Mouse (Mus musculus) right cerebral cortex, postnatal 4 days (tissue): ENCODE measurements around the gene Capns1.
"Not testable (repeated sequence)": the region's sequence is repeated elsewhere in the genome, so short reads cannot be mapped to it uniquely, and the experiment has no call there.

Experiments
- DNase-seq: peaks from one replicate; pipeline ENCODE4 v3.0.0-alpha.2; 2022

The Capns1 gene

GRCm38 (mm10) chr7:30200661-30201060, 2.0 kb upstream of the Capns1 start:
- DNase-seq: not testable (repeated sequence)

GRCm38 (mm10) chr7:30200200-30200599, 1.6 kb upstream of the Capns1 start:
- DNase-seq: no peak

- no peak for DNase-seq
Observed at GRCm38 (mm10) chr7:30199498-30200139, 1.0 kb upstream of the Capns1 start.

- no peak for DNase-seq
Observed at GRCm38 (mm10) chr7:30197592-30198129, 950 bp downstream of the Capns1 start.

DNA sequence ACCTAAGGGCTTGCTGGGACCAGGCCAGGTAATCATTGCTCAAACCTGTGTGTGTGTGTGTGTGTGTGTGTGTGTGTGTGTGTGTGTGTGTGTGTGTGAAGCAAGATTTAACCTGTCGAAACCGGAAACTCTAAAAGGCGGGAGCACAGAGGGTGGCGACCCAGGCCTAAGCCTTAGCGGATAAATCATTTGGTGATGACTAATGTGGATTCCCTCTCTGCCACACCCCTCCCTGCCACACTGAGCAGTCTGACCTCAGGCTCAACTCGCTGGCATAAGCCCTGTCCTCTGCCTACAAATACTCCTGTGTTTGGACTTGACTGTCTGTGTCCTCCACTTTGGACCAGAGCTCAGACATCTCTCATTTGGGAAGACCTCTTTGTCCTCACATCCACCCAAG, 2.4 kb downstream of the Capns1 start:
- DNase-seq: no peak

DNA sequence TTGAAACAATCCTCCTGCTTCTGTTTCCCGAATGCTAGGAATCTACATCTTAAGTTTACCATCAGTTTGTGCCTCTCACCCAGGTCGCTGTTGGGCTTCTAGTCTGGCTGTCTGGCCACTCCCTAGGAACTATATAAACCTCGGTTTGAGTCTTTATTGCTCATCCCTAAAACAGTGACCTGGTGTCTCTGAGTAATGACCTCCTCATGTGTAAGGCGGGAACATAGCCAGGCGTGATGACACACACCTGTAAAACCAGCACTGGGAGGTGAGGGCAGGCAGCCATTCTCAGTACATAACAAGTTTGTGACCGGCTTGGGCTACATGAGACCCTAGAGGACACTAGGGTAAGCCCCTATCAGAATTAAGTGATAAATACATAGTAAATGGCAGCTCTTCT, 3.1 kb downstream of the Capns1 start:
- no peak for DNase-seq

DNA sequence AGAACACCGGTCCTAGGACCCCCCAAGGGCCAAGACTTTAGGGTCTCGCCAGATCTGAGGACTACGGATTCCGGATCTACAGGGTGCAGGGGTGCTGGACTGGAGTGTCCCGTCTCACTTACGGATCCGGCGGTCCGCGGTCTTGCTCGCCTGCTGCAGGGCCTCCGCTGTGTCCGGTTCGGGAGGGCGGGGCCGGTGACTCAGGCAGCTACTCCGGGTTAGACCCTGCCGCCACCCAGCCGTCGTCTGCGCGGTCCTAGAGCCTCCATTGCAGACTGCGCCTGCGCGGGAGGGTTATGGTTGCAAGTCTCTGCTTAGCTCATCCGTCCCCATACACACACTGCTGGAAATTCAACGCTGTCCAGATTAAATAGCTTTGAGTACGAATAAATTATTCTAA, 3.7 kb downstream of the Capns1 start:
- DNase-seq: peak; percentile 97

- peak; percentile 67 for DNase-seq
Observed at GRCm38 (mm10) chr7:30194101-30194831, 4.3 kb downstream of the Capns1 start.

GRCm38 (mm10) chr7:30193581-30194100, 5.0 kb downstream of the Capns1 start:
- peak; percentile 71 for DNase-seq

DNA sequence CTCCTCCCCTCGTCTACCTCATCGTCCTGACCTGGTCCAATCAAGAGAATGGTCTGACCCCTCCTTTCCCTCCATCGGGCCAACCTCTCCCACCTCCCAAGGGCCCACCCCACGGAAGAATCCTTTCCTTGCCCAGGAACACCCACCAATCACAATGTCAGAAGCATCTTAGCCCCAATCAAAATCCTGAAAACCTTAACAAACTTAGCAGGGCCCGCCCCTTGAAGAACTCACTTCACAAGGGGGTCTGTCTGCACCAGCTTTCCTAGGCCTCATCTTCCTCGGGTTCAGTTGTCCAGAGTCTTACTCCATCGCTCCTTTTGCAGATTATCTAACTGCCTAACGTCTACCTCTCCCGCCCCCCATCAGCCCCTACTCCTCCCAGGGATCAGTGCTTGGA, 5.6 kb downstream of the Capns1 start:
- no peak for DNase-seq

GRCm38 (mm10) chr7:30192088-30192487, 6.5 kb downstream of the Capns1 start:
- no peak for DNase-seq

DNA sequence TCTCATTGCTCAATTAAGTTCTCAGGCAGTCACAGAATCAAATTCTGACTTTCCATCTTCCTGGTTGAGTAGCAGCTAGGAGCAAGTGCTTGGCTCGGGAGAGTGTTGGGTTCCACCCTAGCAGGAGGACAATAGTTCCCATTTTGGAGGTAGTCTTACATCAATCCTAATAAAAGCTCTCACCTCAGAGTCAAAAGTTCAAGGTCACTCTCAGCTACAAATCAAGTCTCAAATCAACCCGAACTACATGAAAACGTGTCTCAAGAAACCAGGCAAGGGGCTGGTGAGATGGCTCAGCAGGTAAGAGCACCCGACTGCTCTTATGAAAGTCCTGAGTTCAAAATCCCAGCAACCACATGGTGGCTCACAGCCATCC, 9.5 kb downstream of the Capns1 start:
- no peak for DNase-seq

DNA sequence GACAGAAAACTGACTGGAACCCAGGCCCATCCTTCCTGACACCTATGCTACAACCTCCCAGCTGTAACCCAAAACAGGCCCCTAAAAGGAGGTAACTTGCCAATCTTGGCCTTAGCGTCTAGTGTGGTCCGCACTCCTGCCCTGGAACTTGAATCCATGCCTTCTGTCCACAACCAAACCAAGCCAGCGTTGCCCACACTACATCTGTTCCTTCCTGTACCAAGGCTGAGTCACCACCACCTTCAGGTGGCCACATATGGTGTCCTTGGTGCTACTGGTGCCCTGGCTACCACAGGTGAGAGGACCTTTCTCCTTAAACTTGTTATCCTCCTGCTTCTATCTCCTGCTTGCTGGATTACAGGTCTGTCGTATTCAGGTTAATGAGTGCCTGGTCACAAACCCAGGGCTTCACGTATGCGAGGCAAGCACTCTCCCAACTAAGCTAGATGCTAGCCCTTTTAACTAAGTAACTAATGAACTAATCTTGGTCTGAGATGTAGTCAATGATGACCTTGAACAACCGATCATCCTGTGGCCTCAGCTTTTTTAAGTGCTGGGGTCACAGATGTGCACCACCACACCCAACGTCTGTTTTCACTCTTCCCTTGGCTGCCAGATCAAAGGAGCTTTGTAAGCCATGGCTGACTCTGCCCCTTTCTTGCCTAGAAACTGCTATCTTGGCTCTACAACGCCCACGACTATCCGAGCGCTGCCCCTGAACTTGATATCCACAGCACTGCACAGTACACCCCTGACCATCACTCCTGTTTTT, 10.1 kb downstream of the Capns1 start:
- no peak for DNase-seq

GRCm38 (mm10) chr7:30184641-30185348, 13.8 kb downstream of the Capns1 start:
- no peak for DNase-seq

DNA sequence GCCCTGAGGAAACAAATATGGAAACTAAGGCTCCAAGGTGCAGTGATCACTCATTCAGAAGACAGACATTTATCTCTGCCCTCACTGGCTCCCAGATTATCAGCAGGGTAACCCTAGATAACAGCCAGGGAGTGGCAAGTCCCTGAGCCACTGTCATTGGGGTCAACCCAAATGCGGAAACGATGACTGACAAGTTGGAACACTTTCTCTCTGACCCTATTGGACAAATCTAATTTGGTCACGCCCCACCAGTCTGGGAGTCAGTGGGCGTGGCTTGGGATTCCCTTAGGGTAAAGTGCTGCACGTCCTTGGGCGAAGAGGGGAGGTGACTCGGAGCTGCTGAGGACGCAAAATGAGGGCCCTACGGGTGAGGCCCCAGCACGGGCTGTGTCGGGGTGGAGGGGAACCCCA, 14.7 kb downstream of the Capns1 start, which contains the start of gene Cox7a1:
Gene Cox7a1, plus strand, starts transcription at position 266 of the 411 bp plus-strand sequence.
- peak; percentile 42 for DNase-seq

DNA sequence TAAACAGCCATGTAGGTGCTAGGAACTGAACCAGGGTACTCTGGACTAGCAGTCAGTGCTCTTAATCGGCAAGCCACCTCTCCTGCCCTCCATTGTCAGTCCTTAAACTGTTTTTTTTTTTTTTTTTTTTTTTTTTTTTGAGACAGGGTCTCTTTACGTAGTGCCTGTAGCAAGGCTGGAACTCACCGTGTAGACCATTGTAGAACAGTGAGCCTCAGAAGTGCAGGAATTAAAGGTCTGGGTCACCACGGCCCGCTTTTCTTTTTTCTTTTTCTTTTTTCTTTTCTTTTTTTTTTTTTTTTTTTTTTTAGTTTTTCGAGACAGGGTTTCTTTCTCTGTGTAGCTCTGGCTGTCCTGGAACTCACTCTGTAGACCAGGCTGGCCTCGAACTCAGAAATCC, 15.4 kb downstream of the Capns1 start:
- DNase-seq: not testable (repeated sequence)

GRCm38 (mm10) chr7:30181929-30182328, 16.7 kb downstream of the Capns1 start:
- DNase-seq: not testable (repeated sequence)

GRCm38 (mm10) chr7:30181308-30181707, 17.3 kb downstream of the Capns1 start:
- peak; percentile 71 for DNase-seq

GRCm38 (mm10) chr7:30178256-30178655, 20.4 kb downstream of the Capns1 start:
- no peak for DNase-seq

GRCm38 (mm10) chr7:30176474-30176873, 22.1 kb downstream of the Capns1 start:
- no peak for DNase-seq

DNA sequence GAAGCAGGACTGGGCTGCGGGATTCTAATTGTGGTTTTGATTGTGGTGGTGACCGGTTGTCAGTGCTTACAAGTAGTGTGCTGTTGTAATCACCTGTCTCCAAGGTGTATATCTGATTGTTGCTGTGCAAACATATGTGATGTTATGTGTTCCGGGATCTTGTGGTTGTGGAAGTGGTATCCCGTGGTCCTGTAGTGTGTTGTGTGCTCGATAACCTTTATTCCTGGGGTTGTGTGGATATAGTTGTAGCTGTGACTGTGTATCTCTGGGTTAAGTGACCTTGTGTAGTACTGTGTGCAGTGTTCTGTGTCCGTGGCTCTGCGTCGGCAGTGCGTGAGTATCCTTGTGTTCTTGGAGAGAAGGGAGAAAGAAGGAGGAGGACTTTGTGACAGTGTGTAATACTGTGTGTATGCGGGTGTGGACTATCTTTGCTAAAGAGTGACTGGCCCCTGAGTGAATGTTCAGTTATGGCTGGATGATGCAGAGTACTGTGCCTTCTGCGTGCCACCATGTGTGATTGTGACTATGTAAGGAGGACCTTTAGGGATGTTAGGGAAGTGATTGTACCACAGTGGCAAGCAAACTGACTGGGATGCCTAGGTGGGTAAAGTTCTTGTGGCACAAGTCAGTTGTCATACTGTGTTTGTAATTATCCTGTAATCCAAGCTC, 28.2 kb downstream of the Capns1 start:
- no peak for DNase-seq
